Comparison of ENCODE assay signal across 7 mouse cellular contexts in genomic region chr19:3855601-3856000, GRCm38 (mm10). TPM values are rescaled to one million over a fixed set of nuclear protein-coding genes. Genes with fewer than 3 reads are reported as not detected.
A peak's percentile ranks its signal among the peaks of the same experiment; 100 is the strongest.
DNase-seq lines count a peak whose midpoint lies in the region; ATAC-seq and TF ChIP-seq lines count a peak whose summit lies in the region.

No protein-coding gene starts in this region.

- no peaks in the 10 kb centered on the region for H3K27me3 ChIP-seq in lung, embryonic 14.5 days (ENCODE audit: insufficient read depth, low read length)
- no peaks in the 10 kb centered on the region for H3K27me3 ChIP-seq in embryonic facial prominence, embryonic 10.5 days (replicated peaks; ENCODE audit: low read depth, poor library complexity, severe bottlenecking)
- no peaks in the 10 kb centered on the region for H3K27me3 ChIP-seq in hindbrain, postnatal 0 days (ENCODE audit: insufficient read depth, low read length)
- H3K27me3 ChIP-seq in midbrain, embryonic 14.5 days (ENCODE audit: control insufficient read depth, insufficient read depth, low read length) = no peaks in the 10 kb centered on the region

- DNase-seq in lung, embryonic 14.5 days = no peak
- no peak for DNase-seq in lung, adult 18-20 months
- peak; percentile 26 for DNase-seq in embryonic facial prominence, embryonic 10.5 days (ENCODE audit: low spot score)
- DNase-seq in hindbrain, postnatal 0 days (ENCODE audit: low spot score) = peak; percentile 37
- DNase-seq in midbrain, embryonic 14.5 days = no peak
- no peak for DNase-seq in spleen, postnatal 4 days (ENCODE audit: low spot score in 2 of 2)
- no peak for DNase-seq in gastrocnemius, postnatal 4 days (ENCODE audit: low spot score in 2 of 2)

- H3K9ac ChIP-seq in lung, embryonic 14.5 days = no peak overlapping the region
- H3K9ac ChIP-seq in hindbrain, postnatal 0 days (replicated peaks; ENCODE audit: low read length) = no peak overlapping the region
- no peak overlapping the region for H3K9ac ChIP-seq in midbrain, embryonic 14.5 days (replicated peaks; ENCODE audit: low read length)

- 20% methylated on average over 4 of the region's 4 CpGs for WGBS in lung, embryonic 14.5 days
- 19% methylated on average over 4 of the region's 4 CpGs for WGBS in embryonic facial prominence, embryonic 10.5 days
- WGBS in hindbrain, postnatal 0 days = 24% methylated on average over 4 of the region's 4 CpGs
- WGBS in midbrain, embryonic 14.5 days = 24% methylated on average over 4 of the region's 4 CpGs

- TF ChIP-seq CTCF in lung, embryonic 14.5 days (IDR thresholded peaks at IDR 0.05; ENCODE audit: low read depth) = no peak
- TF ChIP-seq CTCF in hindbrain, postnatal 0 days (IDR thresholded peaks at IDR 0.05; ENCODE audit: low read depth) = no peak

- no peak overlapping the region for H3K4me3 ChIP-seq in lung, embryonic 14.5 days (ENCODE audit: low read depth, low read length)
- no peak overlapping the region; the same call in 1 of the 2 replicates for H3K4me3 ChIP-seq in embryonic facial prominence, embryonic 10.5 days
- no peak overlapping the region for H3K4me3 ChIP-seq in hindbrain, postnatal 0 days (ENCODE audit: low read length)
- H3K4me3 ChIP-seq in midbrain, embryonic 14.5 days (replicated peaks; ENCODE audit: low read depth, low read length) = no peak overlapping the region

- no peak overlapping the region for H3K27ac ChIP-seq in lung, embryonic 14.5 days (ENCODE audit: low read depth)
- H3K27ac ChIP-seq in embryonic facial prominence, embryonic 10.5 days (replicated peaks) = peak overlapping the region; percentile 31; the same call in 1 of the 2 replicates
- H3K27ac ChIP-seq in hindbrain, postnatal 0 days = peak overlapping the region; percentile 58; the same call in 1 of the 2 replicates
- H3K27ac ChIP-seq in midbrain, embryonic 14.5 days (replicated peaks; ENCODE audit: low read depth, low read length) = no peak overlapping the region

- H3K4me1 ChIP-seq in lung, embryonic 14.5 days (ENCODE audit: insufficient read depth) = peaks cover 14% of the 10 kb centered on the region
- H3K4me1 ChIP-seq in embryonic facial prominence, embryonic 10.5 days = peaks cover 44% of the 10 kb centered on the region
- peaks cover 20% of the 10 kb centered on the region for H3K4me1 ChIP-seq in hindbrain, postnatal 0 days (ENCODE audit: insufficient read depth, low read length)
- peaks cover 29% of the 10 kb centered on the region for H3K4me1 ChIP-seq in midbrain, embryonic 14.5 days (ENCODE audit: control insufficient read depth, insufficient read depth, low read length)

- ATAC-seq in lung, embryonic 14.5 days (ENCODE audit: insufficient read depth) = no peak
- no peak for ATAC-seq in hindbrain, postnatal 0 days
- ATAC-seq in midbrain, embryonic 14.5 days (ENCODE audit: low FRiP score, low TSS enrichment) = no peak

- no peaks in the 10 kb centered on the region for H3K9me3 ChIP-seq in lung, embryonic 14.5 days (ENCODE audit: low read depth, low read length)
- no peaks in the 10 kb centered on the region for H3K9me3 ChIP-seq in embryonic facial prominence, embryonic 10.5 days
- H3K9me3 ChIP-seq in hindbrain, postnatal 0 days (ENCODE audit: low read length) = no peaks in the 10 kb centered on the region
- no peaks in the 10 kb centered on the region for H3K9me3 ChIP-seq in midbrain, embryonic 14.5 days (ENCODE audit: control insufficient read depth, low read length)

- H3K36me3 ChIP-seq in lung, embryonic 14.5 days (ENCODE audit: insufficient read depth) = 0 out of 2 replicates have a peak, but pooled peaks cover 2% of the 10 kb centered on the region
- peaks cover 19% of the 10 kb centered on the region for H3K36me3 ChIP-seq in embryonic facial prominence, embryonic 10.5 days (replicated peaks)
- no peaks in the 10 kb centered on the region for H3K36me3 ChIP-seq in hindbrain, postnatal 0 days (ENCODE audit: insufficient read depth, low read length)
- H3K36me3 ChIP-seq in midbrain, embryonic 14.5 days (ENCODE audit: control insufficient read depth, insufficient read depth, low read length) = no peaks in the 10 kb centered on the region

- H3K4me2 ChIP-seq in lung, embryonic 14.5 days = peak overlapping the region; percentile 31; the same call in 1 of the 2 replicates
- peak overlapping the region; percentile 41 for H3K4me2 ChIP-seq in hindbrain, postnatal 0 days (ENCODE audit: low read depth, low read length)
- H3K4me2 ChIP-seq in midbrain, embryonic 14.5 days (ENCODE audit: low read length) = 0 out of 2 replicates have a peak overlapping the region, but pooled peaks have one; percentile 11

RNA-seq across cellular contexts. Expression of gene Chka, which starts 4.0 kb away (rescaled TPM):
- polyA plus RNA-seq in lung, embryonic 14.5 days (2014; fragmentation: Nextera tagmentation; extraction: Ambion mirVana) = 54.0 and 63.0 TPM in 2 replicates
- 50.0 and 51.8 TPM in 2 replicates for polyA plus RNA-seq in embryonic facial prominence, embryonic 10.5 days (2016; fragmentation: Nextera tagmentation; extraction: Ambion mirVana)
- 57.3 and 68.9 TPM in 2 replicates for total RNA-seq in hindbrain, postnatal 0 days (2014; rRNA removed)
- 53.9 and 57.3 TPM in 2 replicates for polyA plus RNA-seq in hindbrain, postnatal 0 days (2015; fragmentation: Nextera tagmentation; extraction: Ambion mirVana)
- 50.2 and 51.8 TPM in 2 replicates for polyA plus RNA-seq in midbrain, embryonic 14.5 days (2014; fragmentation: Nextera tagmentation; extraction: Ambion mirVana)
- 10 to 100 TPM; 13.6 to 14.9 TPM for total RNA-seq in gastrocnemius, postnatal 4 days (2021)

RNA-seq across cellular contexts. Expression of gene Tcirg1, which starts 51.3 kb away (rescaled TPM):
- polyA plus RNA-seq in lung, embryonic 14.5 days (2014; fragmentation: Nextera tagmentation; extraction: Ambion mirVana) = 31.7 and 36.0 TPM in 2 replicates
- polyA plus RNA-seq in embryonic facial prominence, embryonic 10.5 days (2016; fragmentation: Nextera tagmentation; extraction: Ambion mirVana) = 28.0 and 28.8 TPM in 2 replicates
- 35.4 and 44.0 TPM in 2 replicates for total RNA-seq in hindbrain, postnatal 0 days (2014; rRNA removed)
- 16.8 and 17.3 TPM in 2 replicates for polyA plus RNA-seq in hindbrain, postnatal 0 days (2015; fragmentation: Nextera tagmentation; extraction: Ambion mirVana)
- polyA plus RNA-seq in midbrain, embryonic 14.5 days (2014; fragmentation: Nextera tagmentation; extraction: Ambion mirVana) = 7.4 and 11.0 TPM in 2 replicates
- total RNA-seq in gastrocnemius, postnatal 4 days (2021) = 10 to 100 TPM; 25.9 to 34.5 TPM

RNA-seq across cellular contexts. Expression of gene Ndufs8, which starts 57.0 kb away (rescaled TPM):
- polyA plus RNA-seq in lung, embryonic 14.5 days (2014; fragmentation: Nextera tagmentation; extraction: Ambion mirVana) = 326 and 335 TPM in 2 replicates
- polyA plus RNA-seq in embryonic facial prominence, embryonic 10.5 days (2016; fragmentation: Nextera tagmentation; extraction: Ambion mirVana) = 250 and 258 TPM in 2 replicates
- 212 and 221 TPM in 2 replicates for total RNA-seq in hindbrain, postnatal 0 days (2014; rRNA removed)
- polyA plus RNA-seq in hindbrain, postnatal 0 days (2015; fragmentation: Nextera tagmentation; extraction: Ambion mirVana) = 366 and 367 TPM in 2 replicates
- polyA plus RNA-seq in midbrain, embryonic 14.5 days (2014; fragmentation: Nextera tagmentation; extraction: Ambion mirVana) = 261 and 304 TPM in 2 replicates
- 100 to 1,000 TPM; 182 to 186 TPM for total RNA-seq in gastrocnemius, postnatal 4 days (2021)

Comparison
In these comparisons a context has a peak if more than half of its experiments do, and no peak if none do; other contexts are left out.
1. DNase-seq: peak in embryonic facial prominence, embryonic 10.5 days (single experiment) and hindbrain, postnatal 0 days (single experiment); none in lung, embryonic 14.5 days (single experiment), lung, adult 18-20 months (0 of 2), midbrain, embryonic 14.5 days (single experiment), spleen, postnatal 4 days (0 of 2) and gastrocnemius, postnatal 4 days (0 of 2).
2. H3K27ac ChIP-seq: peak in embryonic facial prominence, embryonic 10.5 days (single experiment) and hindbrain, postnatal 0 days (single experiment); none in lung, embryonic 14.5 days (single experiment) and midbrain, embryonic 14.5 days (single experiment).
3. Peak in every context shown above with its lines, with median percentiles within 50 percentile points of each other: H3K4me2 ChIP-seq.